Mouse (Mus musculus): Measurements from ENCODE around the gene Ciita. TPM values are rescaled to one million over a fixed set of nuclear protein-coding genes. Genes with fewer than 3 reads are reported as not detected.
A peak's percentile ranks its signal among the peaks of the same experiment; 100 is the strongest.

The Ciita gene
- polyA plus RNA-seq, 1 experiment from 2014 or later = 0.39 TPM

DNA sequence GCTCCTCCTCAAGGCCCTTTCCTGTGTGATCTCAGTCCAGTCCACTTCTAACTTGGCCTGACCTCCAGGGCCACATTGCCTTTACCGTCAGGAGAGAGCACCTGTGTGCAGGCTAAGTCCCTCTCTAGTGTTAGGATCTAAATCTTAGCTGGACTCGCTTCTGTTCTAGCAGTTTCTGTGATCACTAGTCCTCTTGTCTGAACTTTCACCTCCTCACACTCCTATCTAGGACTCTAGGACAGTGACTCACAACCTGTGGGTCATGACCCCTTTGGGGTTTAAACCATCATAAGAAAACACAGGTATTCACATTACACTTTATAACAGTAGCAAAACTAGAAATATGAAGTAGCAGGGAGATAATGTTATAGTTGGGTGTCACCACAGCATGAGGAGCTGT, 28.0 kb upstream of the Ciita start:
- Histone ChIP-seq H3K9ac (no peak overlapping the region), H3K4me2 (no peak overlapping the region), H3K4me1 (peaks cover 7% of the 10 kb centered on the region), H3K4me3 (no peak overlapping the region), H3K36me3 (replicated peaks) (no peaks in the 10 kb centered on the region), H3K9me3 (no peaks in the 10 kb centered on the region), H3K27me3 (replicated peaks) (no peaks in the 10 kb centered on the region), H3K27ac (no peak overlapping the region)
- no peak for ATAC-seq (replicated peaks)
- 85% methylated on average over 2 of the region's 2 CpGs for whole genome bisulfite sequencing

DNA sequence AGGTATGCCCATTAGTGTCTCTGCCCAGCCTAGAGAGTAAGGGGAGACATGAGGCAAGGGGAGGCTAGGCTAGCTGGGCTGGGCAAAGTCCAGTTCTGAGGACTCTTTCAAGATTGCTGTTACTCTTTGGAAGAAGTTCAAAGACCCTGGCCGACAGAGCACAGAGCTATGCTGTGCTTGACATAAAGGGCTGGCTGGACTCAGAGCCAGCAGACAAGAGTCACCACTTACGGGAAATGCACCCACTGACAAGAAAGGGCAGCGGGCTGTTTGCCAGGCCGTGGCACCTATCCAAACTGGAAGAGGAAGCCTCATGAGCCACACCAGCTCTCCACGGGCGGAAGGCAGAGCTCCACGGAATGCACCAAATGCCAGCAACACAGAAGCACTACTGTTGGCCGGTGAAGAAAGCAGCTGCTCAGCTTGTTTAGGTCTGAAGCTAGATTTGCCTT, 27.4 kb upstream of the Ciita start:
- peak; percentile 65 for ATAC-seq (replicated peaks)
- Histone ChIP-seq H3K4me2 (no peak overlapping the region), H3K4me3 (no peak overlapping the region), H3K9me3 (no peaks in the 10 kb centered on the region), H3K4me1 (peaks cover 6% of the 10 kb centered on the region), H3K9ac (no peak overlapping the region), H3K36me3 (replicated peaks) (no peaks in the 10 kb centered on the region), H3K27ac (no peak overlapping the region), H3K27me3 (replicated peaks) (no peaks in the 10 kb centered on the region)
- WGBS = 66% methylated on average over 8 of the region's 8 CpGs

DNA sequence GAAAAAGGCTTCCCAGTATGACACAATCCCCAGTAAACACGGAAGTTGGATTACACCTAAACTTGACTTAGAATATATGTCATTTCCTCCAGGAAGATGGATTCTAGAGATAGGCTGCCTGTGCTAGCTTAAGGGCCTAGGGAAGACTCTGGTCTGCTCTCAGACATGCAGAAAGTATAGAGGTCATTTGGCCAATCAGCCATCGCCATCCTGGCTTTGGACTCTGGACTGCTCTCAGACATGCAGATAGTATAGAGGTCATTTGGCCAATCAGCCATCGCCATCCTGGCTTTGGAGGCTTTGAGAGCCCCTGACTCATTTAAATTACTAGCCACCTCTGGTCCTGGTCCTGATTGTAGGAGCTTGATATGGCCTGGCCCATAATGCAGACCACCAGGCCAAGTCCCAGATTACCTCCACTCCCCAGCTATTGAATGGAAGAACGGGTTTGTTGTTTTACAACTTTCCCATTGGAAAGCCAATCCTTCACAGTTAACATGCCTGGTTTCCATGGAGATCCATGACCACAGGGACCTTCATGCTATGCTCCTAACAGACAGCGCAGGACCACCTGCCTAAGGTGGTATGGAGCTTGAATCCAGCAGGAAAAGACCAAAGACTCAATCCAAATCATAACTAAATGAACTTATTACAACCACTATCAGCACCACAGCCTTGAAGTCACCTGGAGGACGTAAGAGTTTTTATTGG, 25.8 kb upstream of the Ciita start:
- no peaks in the 10 kb centered on the region for H3K27me3 ChIP-seq (replicated peaks)
- WGBS = 84% methylated on average over 6 of the region's 6 CpGs

DNA sequence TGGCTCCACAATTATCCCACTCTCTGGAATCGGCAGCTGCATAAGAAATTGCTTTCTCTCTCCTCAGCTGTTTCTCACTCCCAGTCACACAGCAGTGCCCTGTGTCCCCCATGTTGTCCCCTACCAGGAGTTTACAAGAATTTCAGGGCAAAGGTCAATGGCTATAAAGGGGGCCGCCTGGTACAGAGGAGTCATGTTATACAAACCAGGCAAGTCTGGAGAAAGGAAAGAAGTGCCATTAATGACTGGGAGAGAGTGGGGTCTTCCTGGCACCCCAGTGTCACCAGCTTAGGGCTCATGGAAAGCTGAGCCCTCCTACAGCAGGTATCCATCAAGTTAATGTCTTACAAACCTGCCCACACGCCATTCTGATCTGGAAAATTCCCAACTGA, 25.3 kb upstream of the Ciita start:
- 70% methylated on average over 3 of the region's 3 CpGs for WGBS
- no peaks in the 10 kb centered on the region for H3K4me1 ChIP-seq
- no peaks in the 10 kb centered on the region for H3K36me3 ChIP-seq (replicated peaks)
- no peak overlapping the region for H3K4me3 ChIP-seq
- no peak overlapping the region for H3K27ac ChIP-seq
- no peaks in the 10 kb centered on the region for H3K9me3 ChIP-seq
- no peak for ATAC-seq (replicated peaks)
- H3K9ac ChIP-seq = no peak overlapping the region
- H3K4me2 ChIP-seq = no peak overlapping the region
- H3K27me3 ChIP-seq (replicated peaks) = no peaks in the 10 kb centered on the region

More for the DNA sequence above, 25.8 kb upstream of the Ciita start:
- Histone ChIP-seq H3K4me2 (no peak overlapping the region), H3K9ac (no peak overlapping the region), H3K4me3 (no peak overlapping the region), H3K27ac (no peak overlapping the region), H3K4me1 (no peaks in the 10 kb centered on the region), H3K36me3 (replicated peaks) (no peaks in the 10 kb centered on the region), H3K9me3 (no peaks in the 10 kb centered on the region)
- ATAC-seq (replicated peaks) = no peak

DNA sequence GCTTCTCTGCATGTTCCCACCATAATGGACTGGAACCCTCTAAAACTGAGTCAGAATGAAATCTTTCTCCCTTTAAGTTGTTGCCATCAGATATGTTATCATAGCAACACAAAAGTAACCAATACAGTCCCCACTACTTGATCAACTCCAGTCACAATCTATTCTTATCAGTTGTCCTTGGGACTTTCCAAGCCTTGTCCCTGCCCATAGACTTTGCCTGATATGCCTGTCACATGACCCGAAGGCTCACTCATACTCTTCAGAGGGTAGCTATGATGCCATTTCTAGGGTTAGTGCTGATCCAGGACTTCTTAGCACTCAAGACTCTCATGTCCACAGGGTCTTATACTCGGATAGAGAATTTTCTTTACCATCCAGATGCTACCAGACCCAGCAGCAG, 19.7 kb upstream of the Ciita start:
- Histone ChIP-seq H3K4me3 (no peak overlapping the region), H3K4me1 (no peaks in the 10 kb centered on the region), H3K36me3 (replicated peaks) (no peaks in the 10 kb centered on the region), H3K4me2 (no peak overlapping the region), H3K27me3 (replicated peaks) (no peaks in the 10 kb centered on the region), H3K27ac (no peak overlapping the region), H3K9ac (no peak overlapping the region), H3K9me3 (no peaks in the 10 kb centered on the region)
- 72% methylated on average over 2 of the region's 2 CpGs for WGBS
- no peak for ATAC-seq (replicated peaks)

DNA sequence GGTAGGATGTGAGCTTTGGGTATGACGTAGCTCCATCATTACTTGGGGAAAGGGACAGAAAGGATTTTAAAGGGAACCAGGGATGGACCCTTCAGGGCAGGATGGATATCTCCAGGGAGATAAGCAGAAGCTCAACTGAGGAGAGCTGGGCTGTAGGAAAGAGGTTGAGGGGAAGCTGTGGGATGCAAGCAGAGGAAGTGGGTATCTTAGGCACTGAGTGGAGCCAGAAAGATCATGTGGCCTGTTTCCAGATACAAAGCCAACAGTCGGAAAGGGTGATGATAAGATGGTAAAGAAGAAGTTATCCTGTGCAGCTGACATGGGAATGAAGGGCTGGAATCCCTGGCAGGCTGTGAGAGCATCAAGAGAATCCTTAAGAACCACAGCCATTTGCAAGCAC, 18.7 kb upstream of the Ciita start:
- Histone ChIP-seq H3K9me3 (no peaks in the 10 kb centered on the region), H3K4me1 (no peaks in the 10 kb centered on the region), H3K27me3 (replicated peaks) (no peaks in the 10 kb centered on the region), H3K36me3 (replicated peaks) (no peaks in the 10 kb centered on the region), H3K27ac (no peak overlapping the region), H3K4me2 (no peak overlapping the region), H3K9ac (no peak overlapping the region), H3K4me3 (no peak overlapping the region)
- WGBS = 95% methylated on average over 2 of the region's 2 CpGs
- no peak for ATAC-seq (replicated peaks)

DNA sequence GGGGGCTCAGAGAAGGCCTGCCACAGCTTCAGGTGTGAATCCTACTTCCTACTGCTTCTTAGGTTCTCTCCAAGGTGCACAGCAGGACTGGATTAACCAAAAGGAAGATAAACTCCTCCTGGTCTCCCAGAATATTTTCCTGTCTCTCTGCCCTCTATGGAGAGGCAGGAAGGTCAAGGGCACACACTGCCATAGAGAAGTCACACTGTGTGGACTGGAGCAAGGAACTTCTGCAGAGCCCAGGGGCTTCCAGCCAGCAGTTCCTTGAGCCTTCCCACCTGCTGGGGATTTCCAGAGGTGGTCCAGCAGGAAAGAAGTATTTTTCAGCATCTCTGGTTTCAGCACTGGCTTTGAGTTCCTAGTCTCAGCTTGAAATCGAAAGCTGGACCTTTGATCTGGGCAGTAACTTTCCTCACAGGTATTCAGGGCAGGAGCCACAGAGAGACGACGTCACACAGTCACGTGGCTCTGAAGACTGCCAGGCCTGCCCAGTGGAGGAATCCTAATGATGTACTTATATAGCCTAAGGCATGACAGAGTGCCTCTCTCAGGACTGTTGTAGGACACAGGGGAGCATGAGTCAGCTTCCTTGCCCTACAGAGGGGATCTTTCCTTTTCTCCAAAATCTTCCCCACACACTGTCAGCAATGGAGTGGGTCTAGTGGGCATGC, 14.7 kb upstream of the Ciita start:
- ATAC-seq (replicated peaks) = no peak
- Histone ChIP-seq H3K9ac (no peak overlapping the region), H3K4me1 (no peaks in the 10 kb centered on the region), H3K27ac (no peak overlapping the region), H3K9me3 (no peaks in the 10 kb centered on the region), H3K27me3 (replicated peaks) (no peaks in the 10 kb centered on the region), H3K36me3 (replicated peaks) (no peaks in the 10 kb centered on the region), H3K4me2 (no peak overlapping the region), H3K4me3 (no peak overlapping the region)
- 31% methylated on average over 4 of the region's 4 CpGs for WGBS

DNA sequence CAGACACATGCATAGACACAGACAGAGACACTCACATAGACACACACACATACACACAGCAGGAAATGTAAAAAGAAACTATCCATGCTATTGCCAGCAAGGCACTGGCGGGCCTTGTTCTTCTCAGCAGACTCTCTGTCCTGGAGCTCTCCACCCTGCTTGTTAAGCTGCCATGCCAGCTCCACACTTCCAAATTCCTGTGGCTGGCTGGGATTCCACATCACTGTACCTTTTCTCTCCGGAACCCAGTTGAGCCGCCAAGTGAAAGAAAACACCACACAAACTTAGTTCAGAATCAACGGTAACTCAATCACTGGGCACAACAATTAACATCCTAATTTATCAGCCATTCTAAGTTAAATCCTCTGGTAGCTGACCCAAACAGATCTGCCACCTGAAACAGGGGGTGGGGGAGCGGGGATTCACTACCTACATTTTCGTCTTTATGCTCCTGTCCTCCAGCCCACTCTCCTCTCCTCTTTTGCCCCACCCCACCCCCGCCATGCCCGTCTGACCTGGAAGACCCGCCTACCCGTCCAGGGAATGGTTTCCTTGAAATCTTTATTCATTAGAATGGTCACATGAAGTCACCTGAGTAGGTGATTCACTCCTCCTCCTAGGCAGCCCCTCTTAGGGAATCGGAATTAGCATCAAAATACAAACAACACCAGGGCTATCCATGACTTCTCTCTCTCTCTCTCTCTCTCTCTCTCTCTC, 12.3 kb upstream of the Ciita start:
- Histone ChIP-seq H3K4me2 (no peak overlapping the region), H3K4me1 (no peaks in the 10 kb centered on the region), H3K4me3 (no peak overlapping the region), H3K36me3 (replicated peaks) (no peaks in the 10 kb centered on the region), H3K27ac (no peak overlapping the region), H3K27me3 (replicated peaks) (no peaks in the 10 kb centered on the region), H3K9ac (no peak overlapping the region), H3K9me3 (no peaks in the 10 kb centered on the region)
- 42% methylated on average over 11 of the region's 11 CpGs for WGBS
- ATAC-seq (replicated peaks) = no peak

DNA sequence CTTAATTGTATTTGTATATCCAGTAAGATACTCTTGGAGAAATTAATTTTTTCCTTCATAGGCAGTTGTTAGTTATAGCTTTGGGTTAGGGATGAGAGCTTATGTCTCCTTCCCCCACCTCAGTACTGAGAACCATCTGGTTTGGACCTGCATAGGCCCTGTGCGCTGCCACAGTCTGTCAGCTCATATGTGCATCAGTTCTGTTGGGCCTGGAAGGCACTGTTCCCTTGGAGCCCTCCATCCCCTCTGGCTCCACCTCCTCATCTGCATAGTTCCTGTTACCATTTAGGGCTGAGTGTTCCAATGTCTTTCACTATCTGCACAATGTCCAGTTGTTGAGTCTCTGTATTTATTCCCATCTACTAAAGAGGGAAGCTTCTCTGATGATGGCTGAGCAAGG, 11.7 kb upstream of the Ciita start:
- no peak overlapping the region for H3K27ac ChIP-seq
- no peak for ATAC-seq (replicated peaks)
- H3K27me3 ChIP-seq (replicated peaks) = no peaks in the 10 kb centered on the region
- no peaks in the 10 kb centered on the region for H3K9me3 ChIP-seq
- no peak overlapping the region for H3K9ac ChIP-seq
- H3K4me1 ChIP-seq = no peaks in the 10 kb centered on the region
- 55% methylated on average over 1 of the region's 1 CpGs for WGBS
- no peak overlapping the region for H3K4me3 ChIP-seq
- H3K4me2 ChIP-seq = no peak overlapping the region
- H3K36me3 ChIP-seq (replicated peaks) = no peaks in the 10 kb centered on the region

DNA sequence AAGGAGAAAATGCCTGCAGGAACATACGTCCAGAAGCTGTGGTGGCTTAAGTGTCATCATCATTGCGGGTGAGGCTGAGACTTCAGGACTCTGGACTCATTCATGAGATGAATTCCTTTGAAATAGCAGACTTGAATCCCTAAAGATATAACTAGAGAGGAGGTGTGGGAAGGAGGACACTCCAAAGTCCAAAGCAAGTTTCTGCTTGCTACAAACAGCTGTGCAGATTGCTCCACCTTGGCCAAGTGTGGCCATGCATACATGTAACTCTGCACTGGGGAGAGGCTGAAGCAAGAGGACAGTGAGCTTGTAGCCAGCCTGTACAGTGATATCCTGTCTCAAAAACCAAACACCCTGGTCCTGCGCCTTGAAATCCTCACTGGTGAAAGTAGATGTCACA, 7.9 kb upstream of the Ciita start:
- WGBS = 94% methylated on average over 3 of the region's 3 CpGs
- no peak for ATAC-seq (replicated peaks)
- H3K36me3 ChIP-seq (replicated peaks) = no peaks in the 10 kb centered on the region
- H3K27me3 ChIP-seq (replicated peaks) = no peaks in the 10 kb centered on the region
- H3K4me1 ChIP-seq = no peaks in the 10 kb centered on the region
- H3K4me2 ChIP-seq = no peak overlapping the region
- H3K9me3 ChIP-seq = no peaks in the 10 kb centered on the region
- H3K27ac ChIP-seq = no peak overlapping the region
- no peak overlapping the region for H3K9ac ChIP-seq
- no peak overlapping the region for H3K4me3 ChIP-seq

DNA sequence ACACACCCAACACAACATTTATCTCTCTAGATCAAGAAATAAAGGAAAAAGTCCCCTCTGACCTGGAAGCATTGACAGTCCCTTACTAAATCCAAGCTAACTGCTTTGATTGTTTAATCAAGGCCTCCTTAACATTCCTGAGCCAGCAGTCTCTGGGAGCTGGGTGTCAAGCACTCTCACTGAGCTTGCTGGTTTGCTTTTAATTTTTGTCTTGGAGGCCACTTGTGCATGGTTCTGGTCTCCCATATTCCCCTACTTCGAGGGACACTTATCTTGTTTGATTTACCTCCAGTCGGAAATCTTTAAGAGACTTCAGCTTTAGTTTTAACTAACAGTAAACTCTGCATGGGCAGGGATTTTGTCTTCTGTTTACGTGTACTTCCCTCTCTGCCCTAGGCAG, 4.9 kb upstream of the Ciita start:
- no peaks in the 10 kb centered on the region for H3K9me3 ChIP-seq
- H3K36me3 ChIP-seq (replicated peaks) = no peaks in the 10 kb centered on the region
- no peaks in the 10 kb centered on the region for H3K4me1 ChIP-seq
- H3K4me2 ChIP-seq = no peak overlapping the region
- no peak overlapping the region for H3K27ac ChIP-seq
- WGBS = 71% methylated on average over 3 of the region's 3 CpGs
- no peak overlapping the region for H3K9ac ChIP-seq
- ATAC-seq (replicated peaks) = no peak
- H3K4me3 ChIP-seq = no peak overlapping the region
- H3K27me3 ChIP-seq (replicated peaks) = no peaks in the 10 kb centered on the region

DNA sequence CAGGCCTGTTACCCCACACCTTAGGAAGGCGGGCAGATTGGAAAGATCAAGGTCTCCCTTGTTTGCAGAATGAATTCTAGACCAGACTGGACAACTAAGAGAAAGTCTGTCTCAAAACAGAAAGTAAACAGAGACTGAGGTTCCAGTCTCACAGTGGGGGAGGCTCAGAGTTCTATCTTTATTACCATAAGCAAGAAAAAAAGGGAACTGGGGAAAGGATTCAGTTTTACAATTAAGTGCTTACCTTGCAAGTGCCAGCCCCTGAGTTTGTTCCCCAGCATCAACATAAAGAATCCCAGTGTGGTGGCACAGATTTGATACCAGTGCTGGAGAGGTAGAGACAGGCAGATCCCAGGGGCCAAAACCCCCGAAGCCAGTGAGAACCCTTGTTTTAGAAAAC, 3.9 kb upstream of the Ciita start:
- no peaks in the 10 kb centered on the region for H3K27me3 ChIP-seq (replicated peaks)
- no peaks in the 10 kb centered on the region for H3K9me3 ChIP-seq
- 71% methylated on average over 2 of the region's 2 CpGs for WGBS
- no peak overlapping the region for H3K4me2 ChIP-seq
- no peak overlapping the region for H3K4me3 ChIP-seq
- no peak overlapping the region for H3K9ac ChIP-seq
- no peaks in the 10 kb centered on the region for H3K4me1 ChIP-seq
- H3K36me3 ChIP-seq (replicated peaks) = no peaks in the 10 kb centered on the region
- no peak for ATAC-seq (replicated peaks)
- no peak overlapping the region for H3K27ac ChIP-seq
